Mouse (Mus musculus) midbrain, embryonic 16.5 days (tissue): ENCODE results near the gene Dpm2. TPM values are rescaled to one million over a fixed set of nuclear protein-coding genes. Genes with fewer than 3 reads are reported as not detected.

Experiments used
- ATAC-seq: fragments of 200-750 bp; cut with Nextera tagmentation; 2 replicates; pipeline ENCODE4 v1.8.0; 2017; ENCODE audit warnings: moderate TSS enrichment
- H3K27ac ChIP-seq: fragments of 300-500 bp; sonication (generic); 2 replicates; pipeline ENCODE4 v1.5.1; 2014; ENCODE audit warnings: mild to moderate bottlenecking, low read length, mixed read lengths
- H3K27me3 ChIP-seq: fragments of 300-500 bp; sonication (generic); 2 replicates; pipeline ENCODE4 v1.6.1; 2014; ENCODE audit warnings: low read depth, low read length, mixed read lengths; ENCODE audit not compliant: control insufficient read depth, insufficient read depth
- H3K36me3 ChIP-seq: fragments of 300-500 bp; sonication (generic); 2 replicates; pipeline ENCODE4 v1.6.1; 2014; ENCODE audit warnings: mild to moderate bottlenecking, low read length, moderate library complexity, mixed read lengths; ENCODE audit not compliant: control insufficient read depth, insufficient read depth
- H3K4me1 ChIP-seq: fragments of 300-500 bp; sonication (generic); 2 replicates; pipeline ENCODE4 v1.6.1; 2014; ENCODE audit warnings: mild to moderate bottlenecking, low read length, mixed read lengths; ENCODE audit not compliant: control insufficient read depth, insufficient read depth
- H3K4me2 ChIP-seq: fragments of 300-500 bp; sonication (generic); 2 replicates; pipeline ENCODE4 v1.6.1; 2014; ENCODE audit warnings: mild to moderate bottlenecking, low read length, mixed read lengths
- H3K4me3 ChIP-seq: fragments of 300-500 bp; sonication (generic); 2 replicates; pipeline ENCODE4 v1.5.1; 2014; ENCODE audit warnings: low read depth, mild to moderate bottlenecking, low read length, moderate library complexity, mixed read lengths
- H3K9ac ChIP-seq: fragments of 300-500 bp; sonication (generic); 2 replicates; pipeline ENCODE4 v1.6.1; 2014; ENCODE audit warnings: low read depth, low read length, mixed read lengths
- H3K9me3 ChIP-seq: fragments of 300-500 bp; sonication (generic); replicated peaks from 2 replicates; pipeline ENCODE4 v1.6.1; 2014; ENCODE audit warnings: mild to moderate bottlenecking, low read length, mixed read lengths; ENCODE audit not compliant: control insufficient read depth, poor library complexity, severe bottlenecking
- WGBS: fragments of 180-500 bp; shearing (Covaris S2); extraction: QIAGEN DNeasy Blood & Tissue Kit; methylation state at CpG from one replicate; pipeline ENCODE4 v1.1.7; 2014; 5-methylcytosine and 5-hydroxymethylcytosine counted together
- polyA plus RNA-seq: library from polyadenylated mRNA; unstranded; fragments of >200 nt; fragmentation: Nextera tagmentation; extraction: Ambion mirVana; gene quantifications from 2 replicates; pipeline ENCODE4 v1.2.1, GENCODE M21; 2015

Dpm2 gene
- 136 TPM in 2 replicates for polyA plus RNA-seq

- 0 out of 2 replicates have a peak, but pooled peaks cover 6% of the 10 kb centered on the region for H3K36me3 ChIP-seq
- no peaks in the 10 kb centered on the region for H3K27me3 ChIP-seq
- peak; percentile 67 for ATAC-seq
- H3K4me3 ChIP-seq = peak within 1 kb of the TSS; percentile 65
- peaks cover 18% of the 10 kb centered on the region for H3K4me1 ChIP-seq
- H3K27ac ChIP-seq = peak within 1 kb of the TSS; percentile 76
- no peaks in the 10 kb centered on the region for H3K9me3 ChIP-seq
- 2% methylated on average over 36 of the region's 36 CpGs for WGBS
- H3K9ac ChIP-seq = peak within 1 kb of the TSS; percentile 65
- peak within 1 kb of the TSS; percentile 93 for H3K4me2 ChIP-seq
Observed at GRCm38 (mm10) chr2:32570698-32571494, at the start of gene Dpm2. TSS of gene Dpm2 (plus strand) at chr2:32570858.

GRCm38 (mm10) chr2:32524536-32525031, 46.1 kb upstream of the Dpm2 start:
- no peak overlapping the region for H3K9ac ChIP-seq
- ATAC-seq = no peak
- no peak overlapping the region for H3K4me2 ChIP-seq
- H3K36me3 ChIP-seq = no peaks in the 10 kb centered on the region
- H3K9me3 ChIP-seq = no peaks in the 10 kb centered on the region
- WGBS = 89% methylated on average over 13 of the region's 13 CpGs
- no peaks in the 10 kb centered on the region for H3K27me3 ChIP-seq
- no peaks in the 10 kb centered on the region for H3K4me1 ChIP-seq
- no peak overlapping the region for H3K27ac ChIP-seq
- H3K4me3 ChIP-seq = no peak overlapping the region

GRCm38 (mm10) chr2:32525816-32526215, 44.8 kb upstream of the Dpm2 start:
- 88% methylated on average over 12 of the region's 12 CpGs for WGBS
- ATAC-seq = no peak
- no peak overlapping the region for H3K9ac ChIP-seq
- H3K9me3 ChIP-seq = no peaks in the 10 kb centered on the region
- H3K4me1 ChIP-seq = no peaks in the 10 kb centered on the region
- no peaks in the 10 kb centered on the region for H3K27me3 ChIP-seq
- no peak overlapping the region for H3K4me3 ChIP-seq
- no peak overlapping the region for H3K27ac ChIP-seq
- H3K4me2 ChIP-seq = no peak overlapping the region
- H3K36me3 ChIP-seq = no peaks in the 10 kb centered on the region

GRCm38 (mm10) chr2:32527468-32527966, 43.1 kb upstream of the Dpm2 start:
- Histone ChIP-seq H3K9ac (no peak overlapping the region), H3K36me3 (no peaks in the 10 kb centered on the region), H3K4me1 (no peaks in the 10 kb centered on the region), H3K4me3 (no peak overlapping the region), H3K9me3 (no peaks in the 10 kb centered on the region), H3K27ac (no peak overlapping the region), H3K4me2 (no peak overlapping the region), H3K27me3 (no peaks in the 10 kb centered on the region)
- ATAC-seq = no peak
- 53% methylated on average over 14 of the region's 14 CpGs for WGBS

GRCm38 (mm10) chr2:32528326-32528725, 42.3 kb upstream of the Dpm2 start:
- no peaks in the 10 kb centered on the region for H3K36me3 ChIP-seq
- H3K4me3 ChIP-seq = no peak overlapping the region
- H3K27ac ChIP-seq = no peak overlapping the region
- no peak for ATAC-seq
- no peaks in the 10 kb centered on the region for H3K4me1 ChIP-seq
- H3K9ac ChIP-seq = no peak overlapping the region
- no peaks in the 10 kb centered on the region for H3K9me3 ChIP-seq
- no peak overlapping the region for H3K4me2 ChIP-seq
- no peaks in the 10 kb centered on the region for H3K27me3 ChIP-seq
- 82% methylated on average over 1 of the region's 1 CpGs for WGBS

- Histone ChIP-seq H3K4me2 (no peak overlapping the region), H3K36me3 (no peaks in the 10 kb centered on the region), H3K4me3 (no peak overlapping the region), H3K27me3 (no peaks in the 10 kb centered on the region), H3K27ac (no peak overlapping the region), H3K9ac (no peak overlapping the region), H3K4me1 (peaks cover 7% of the 10 kb centered on the region), H3K9me3 (no peaks in the 10 kb centered on the region)
- ATAC-seq = no peak
- WGBS = 87% methylated on average over 2 of the region's 2 CpGs
Observed at GRCm38 (mm10) chr2:32530479-32530878, 40.2 kb upstream of the Dpm2 start.

- H3K27me3 ChIP-seq = no peaks in the 10 kb centered on the region
- no peak overlapping the region for H3K4me2 ChIP-seq
- 0 out of 2 replicates have a peak overlapping the region, but pooled peaks have one; percentile 16 for H3K9ac ChIP-seq
- no peaks in the 10 kb centered on the region for H3K9me3 ChIP-seq
- no peak for ATAC-seq
- WGBS = 91% methylated on average over 2 of the region's 2 CpGs
- H3K4me1 ChIP-seq = peaks cover 27% of the 10 kb centered on the region
- no peaks in the 10 kb centered on the region for H3K36me3 ChIP-seq
- no peak overlapping the region for H3K27ac ChIP-seq
- H3K4me3 ChIP-seq = no peak overlapping the region
Observed at GRCm38 (mm10) chr2:32533163-32533562, 37.5 kb upstream of the Dpm2 start.

GRCm38 (mm10) chr2:32534061-32534732, 36.5 kb upstream of the Dpm2 start:
- Histone ChIP-seq H3K4me3 (peak overlapping the region; percentile 83), H3K27ac (peak overlapping the region; percentile 81), H3K4me2 (peak overlapping the region; percentile 78), H3K36me3 (no peaks in the 10 kb centered on the region), H3K27me3 (no peaks in the 10 kb centered on the region), H3K9ac (peak overlapping the region; percentile 58), H3K9me3 (no peaks in the 10 kb centered on the region), H3K4me1 (peaks cover 38% of the 10 kb centered on the region)
- ATAC-seq = no peak
- 12% methylated on average over 13 of the region's 13 CpGs for WGBS
